Mouse (Mus musculus) lung, adult 2 months (tissue): ENCODE results near the gene Grap2.

ENCODE experiments used
- CTCF ChIP-seq: fragments of 200-500 bp; IDR thresholded peaks from 2 replicates; pipeline ENCODE4 v1.5.1; 2011; ENCODE audit warnings: mild to moderate bottlenecking, low read length, control low read depth; ENCODE audit not compliant: insufficient read depth
- POLR2A ChIP-seq: fragments of 200-500 bp; IDR thresholded peaks from 2 replicates; pipeline ENCODE4 v1.6.1; 2011; ENCODE audit warnings: low read depth, mild to moderate bottlenecking, control low read depth, low read length, borderline replicate concordance; ENCODE audit errors: extremely low read depth

DNA sequence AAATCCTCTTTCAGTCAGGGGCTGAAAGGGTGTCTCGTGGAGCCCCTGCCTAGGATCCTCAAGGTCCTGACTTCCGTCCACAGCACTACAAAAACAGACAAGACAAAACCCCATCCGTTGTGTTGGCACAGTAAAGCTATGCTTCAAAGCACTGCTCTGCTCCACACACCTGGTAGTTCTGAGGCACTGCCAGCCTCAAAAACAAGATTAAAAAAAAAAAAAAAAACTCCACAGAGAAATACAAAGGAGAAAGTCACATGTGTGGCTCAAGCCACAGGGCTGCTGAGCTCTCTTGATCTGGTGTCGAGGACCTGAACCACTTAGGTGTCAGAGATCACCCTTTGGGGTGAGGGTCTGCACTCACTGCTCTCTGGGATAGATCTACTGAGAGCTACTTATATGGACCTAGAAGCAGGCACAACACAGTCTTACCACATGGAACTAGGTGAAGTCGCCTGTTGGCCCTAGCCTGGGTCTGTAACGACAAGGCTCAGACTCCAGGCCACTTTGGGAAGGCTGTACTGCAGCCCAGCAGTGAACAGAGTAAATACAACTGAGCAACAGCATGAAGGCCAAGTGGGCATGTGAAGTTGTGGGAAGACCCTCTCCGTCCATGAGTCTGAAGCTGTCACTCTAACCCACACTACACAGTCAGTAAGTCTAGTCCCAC, 33.6 kb upstream of the Grap2 start:
- TF ChIP-seq POLR2A: no peak
- TF ChIP-seq CTCF: no peak
